Mouse (Mus musculus): ENCODE measurements at regions not wholly inside any gene's neighbourhood (a gene's known extent, or its start where the extent isn't known, plus 50 kb on each side); places are given as distances from the start of the nearest gene placed in this dataset.

DNA sequence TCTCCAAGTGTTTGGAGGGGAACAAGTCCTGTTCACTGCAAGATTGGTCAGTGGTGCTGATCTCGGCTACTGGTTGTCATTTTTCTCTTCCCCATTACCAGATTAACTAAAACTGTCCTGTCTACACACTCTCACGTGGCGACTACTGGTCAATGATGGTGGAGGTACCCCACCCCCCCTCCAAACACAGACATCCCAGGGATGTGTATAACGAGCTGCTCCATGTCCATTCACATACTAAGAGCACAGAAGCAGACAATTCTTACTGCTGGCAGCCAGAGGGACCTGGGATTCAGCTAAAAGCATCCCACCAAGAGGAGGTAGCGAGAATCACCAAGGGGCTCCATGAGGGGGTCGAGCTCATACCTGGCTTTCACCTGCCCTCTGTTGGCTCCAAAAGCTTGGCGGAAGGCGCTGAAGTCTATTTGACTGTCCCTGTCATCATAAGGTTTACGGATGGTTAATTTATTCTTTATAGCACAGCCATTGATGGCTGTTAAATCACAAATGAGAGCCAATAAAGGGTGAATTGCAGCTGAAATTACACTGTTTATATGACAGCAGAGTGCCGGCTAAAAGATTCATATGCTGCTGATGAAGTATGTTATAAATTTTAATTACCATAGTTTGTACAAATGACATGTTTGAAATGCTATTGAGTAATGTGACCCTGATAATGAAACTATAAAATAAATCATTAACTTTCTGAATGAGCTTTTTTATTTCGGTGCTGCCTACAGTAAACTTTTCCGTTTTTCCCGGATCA lies 320.6 kb upstream of the Zfp703 start:
- Histone ChIP-seq H3K4me1 (ENCODE audit: control insufficient read depth, insufficient read depth, low read length) (peaks cover 3% of the 10 kb centered on the region; the same call in 1 of the 2 replicates), H3K4me2 (replicated peaks; ENCODE audit: low read depth, low read length, severe bottlenecking) (no peak overlapping the region), H3K36me3 (ENCODE audit: control insufficient read depth, insufficient read depth, low read length) (no peaks in the 10 kb centered on the region), H3K9ac (ENCODE audit: low read depth, low read length, severe bottlenecking) (no peak overlapping the region), H3K27ac (replicated peaks; ENCODE audit: low read depth, low read length) (no peak overlapping the region), H3K27me3 (ENCODE audit: control insufficient read depth, insufficient read depth, low read length) (peaks cover 17% of the 10 kb centered on the region; the same call in 1 of the 2 replicates), H3K9me3 (ENCODE audit: control insufficient read depth, low read length) (no peaks in the 10 kb centered on the region), H3K4me3 (replicated peaks; ENCODE audit: low read length) (no peak overlapping the region)
- WGBS, result 27% methylated on average over 13 of the region's 13 CpGs
- DNase-seq (ENCODE audit: low spot score) (no peak), ATAC-seq (ENCODE audit: low FRiP score, low read depth) (no peak)
- TF ChIP-seq POLR2A (IDR thresholded peaks at IDR 0.05; ENCODE audit: borderline replicate concordance, extremely low read depth, insufficient read depth, insufficient read length), result no peak

DNA sequence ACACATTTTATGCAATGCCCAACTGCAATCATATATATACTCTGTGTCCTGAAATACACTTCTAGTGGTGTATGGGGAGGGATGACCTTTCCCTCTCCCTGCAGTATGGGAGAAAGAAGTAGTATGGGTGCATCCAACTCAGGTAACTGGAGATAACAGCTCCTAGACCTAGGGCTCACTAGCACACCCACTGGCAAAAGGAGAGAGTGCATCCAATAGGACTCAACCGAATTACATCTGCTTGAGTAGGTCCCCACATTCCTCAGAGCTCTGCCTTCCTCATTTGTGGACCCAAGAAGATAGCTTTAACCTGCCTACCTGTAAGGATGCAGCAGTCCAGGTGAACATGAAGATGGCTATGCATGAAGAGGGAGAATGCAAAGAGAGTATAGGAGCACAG lies 317.7 kb upstream of the Zfp703 start:
- Histone ChIP-seq H3K4me3 (replicated peaks; ENCODE audit: low read length) (no peak overlapping the region), H3K9ac (ENCODE audit: low read depth, low read length, severe bottlenecking) (no peak overlapping the region), H3K36me3 (ENCODE audit: control insufficient read depth, insufficient read depth, low read length) (no peaks in the 10 kb centered on the region), H3K4me2 (replicated peaks; ENCODE audit: low read depth, low read length, severe bottlenecking) (no peak overlapping the region), H3K4me1 (ENCODE audit: control insufficient read depth, insufficient read depth, low read length) (peaks cover 3% of the 10 kb centered on the region; the same call in 1 of the 2 replicates), H3K27ac (replicated peaks; ENCODE audit: low read depth, low read length) (no peak overlapping the region), H3K9me3 (ENCODE audit: control insufficient read depth, low read length) (no peaks in the 10 kb centered on the region), H3K27me3 (ENCODE audit: control insufficient read depth, insufficient read depth, low read length) (peaks cover 21% of the 10 kb centered on the region; the same call in 1 of the 2 replicates)
- ATAC-seq (ENCODE audit: low FRiP score, low read depth) (no peak), DNase-seq (ENCODE audit: low spot score) (no peak)
- WGBS, result 24% methylated on average over 1 of the region's 1 CpGs
- no peak for TF ChIP-seq POLR2A (IDR thresholded peaks at IDR 0.05; ENCODE audit: borderline replicate concordance, extremely low read depth, insufficient read depth, insufficient read length)

DNA sequence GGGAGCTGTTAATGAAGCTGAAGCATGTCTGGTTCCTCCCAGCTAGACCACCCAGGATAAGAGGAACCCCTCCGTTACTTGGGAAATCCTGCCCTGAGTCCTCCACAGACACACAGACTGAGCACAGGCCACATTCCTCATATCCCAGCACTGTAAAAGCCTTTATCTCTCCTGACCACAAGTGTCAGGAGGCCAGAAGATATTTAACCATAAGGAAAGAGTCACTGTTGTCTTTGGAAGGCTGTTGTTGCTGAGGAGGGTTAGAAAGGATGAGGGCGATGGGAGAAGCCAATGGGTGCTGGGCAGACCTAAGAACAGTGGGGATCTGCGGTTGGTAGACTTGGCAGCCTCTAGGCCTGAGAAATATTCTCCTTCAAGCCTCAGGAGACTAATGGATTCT lies 307.6 kb upstream of the Zfp703 start:
- Histone ChIP-seq H3K9me3 (ENCODE audit: control insufficient read depth, low read length) (peaks cover 3% of the 10 kb centered on the region; the same call in 1 of the 2 replicates), H3K27me3 (ENCODE audit: control insufficient read depth, insufficient read depth, low read length) (peaks cover 14% of the 10 kb centered on the region; the same call in 1 of the 2 replicates), H3K4me3 (replicated peaks; ENCODE audit: low read length) (no peak overlapping the region), H3K36me3 (ENCODE audit: control insufficient read depth, insufficient read depth, low read length) (no peaks in the 10 kb centered on the region), H3K27ac (replicated peaks; ENCODE audit: low read depth, low read length) (no peak overlapping the region), H3K4me1 (ENCODE audit: control insufficient read depth, insufficient read depth, low read length) (peaks cover 15% of the 10 kb centered on the region), H3K4me2 (replicated peaks; ENCODE audit: low read depth, low read length, severe bottlenecking) (no peak overlapping the region), H3K9ac (ENCODE audit: low read depth, low read length, severe bottlenecking) (no peak overlapping the region)
- ATAC-seq (ENCODE audit: low FRiP score, low read depth) (peak; percentile 42; the same call in 1 of the 2 replicates), DNase-seq (ENCODE audit: low spot score) (no peak)
- TF ChIP-seq POLR2A (IDR thresholded peaks at IDR 0.05; ENCODE audit: borderline replicate concordance, extremely low read depth, insufficient read depth, insufficient read length), result no peak
- WGBS, result 77% methylated on average over 3 of the region's 3 CpGs

DNA sequence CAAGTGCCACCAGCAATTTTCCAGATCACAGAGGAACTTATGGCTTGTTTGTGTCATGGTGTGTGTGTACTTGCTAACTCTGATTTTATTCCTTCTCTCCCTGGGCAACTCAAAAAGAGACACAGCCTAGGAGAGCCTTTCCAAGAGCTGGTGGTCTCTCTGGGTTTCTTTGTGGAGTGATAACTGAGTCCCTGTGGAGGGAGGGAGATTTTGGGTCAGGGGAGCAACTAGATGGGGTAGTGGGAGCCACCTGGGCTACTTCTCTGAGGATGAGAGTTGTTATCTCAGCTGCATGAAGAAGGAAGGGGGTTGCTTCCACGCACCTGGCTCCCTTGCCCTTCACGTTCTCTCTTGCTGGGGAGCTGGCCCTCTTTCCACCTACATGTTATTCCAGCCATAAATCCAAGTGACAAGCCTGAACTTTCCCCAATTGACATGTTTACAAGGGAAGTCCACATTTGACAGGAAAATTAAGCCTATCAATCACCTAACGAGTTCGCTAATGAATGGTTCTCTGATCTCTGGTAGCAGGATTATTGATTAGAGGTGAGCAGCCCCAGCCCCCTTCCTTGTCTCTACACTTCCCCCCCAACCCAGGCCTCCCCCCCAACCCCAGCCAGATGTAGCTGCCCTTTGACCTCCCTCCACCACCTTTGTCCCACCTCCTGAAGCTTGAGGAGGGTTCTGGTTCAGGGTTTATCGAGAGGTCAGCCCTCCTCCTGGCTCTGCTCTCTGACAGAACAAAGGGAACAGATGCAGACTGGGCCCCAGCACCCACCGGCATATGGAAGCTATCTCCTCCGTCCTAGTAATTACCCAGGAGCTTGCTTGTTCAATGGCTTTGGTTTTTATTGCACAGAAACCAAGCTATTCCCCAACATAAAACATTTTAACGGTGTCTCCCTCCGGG lies 304.4 kb upstream of the Zfp703 start:
- H3K27me3 ChIP-seq (ENCODE audit: control insufficient read depth, insufficient read depth, low read length), result no peaks in the 10 kb centered on the region
- no peak overlapping the region for H3K27ac ChIP-seq (replicated peaks; ENCODE audit: low read depth, low read length)
- no peak overlapping the region for H3K4me3 ChIP-seq (replicated peaks; ENCODE audit: low read length)
- WGBS, result 5% methylated on average over 9 of the region's 9 CpGs
- no peak for TF ChIP-seq POLR2A (IDR thresholded peaks at IDR 0.05; ENCODE audit: borderline replicate concordance, extremely low read depth, insufficient read depth, insufficient read length)
- peak; percentile 71 for ATAC-seq (ENCODE audit: low FRiP score, low read depth)
- no peak overlapping the region for H3K9ac ChIP-seq (ENCODE audit: low read depth, low read length, severe bottlenecking)
- H3K9me3 ChIP-seq (ENCODE audit: control insufficient read depth, low read length), result peaks cover 3% of the 10 kb centered on the region; the same call in 1 of the 2 replicates
- 0 out of 2 replicates have a peak overlapping the region, but pooled peaks have one; percentile 5 for H3K4me2 ChIP-seq (replicated peaks; ENCODE audit: low read depth, low read length, severe bottlenecking)
- no peaks in the 10 kb centered on the region for H3K36me3 ChIP-seq (ENCODE audit: control insufficient read depth, insufficient read depth, low read length)
- DNase-seq (ENCODE audit: low spot score), result peak; percentile 68
- H3K4me1 ChIP-seq (ENCODE audit: control insufficient read depth, insufficient read depth, low read length), result peaks cover 19% of the 10 kb centered on the region

DNA sequence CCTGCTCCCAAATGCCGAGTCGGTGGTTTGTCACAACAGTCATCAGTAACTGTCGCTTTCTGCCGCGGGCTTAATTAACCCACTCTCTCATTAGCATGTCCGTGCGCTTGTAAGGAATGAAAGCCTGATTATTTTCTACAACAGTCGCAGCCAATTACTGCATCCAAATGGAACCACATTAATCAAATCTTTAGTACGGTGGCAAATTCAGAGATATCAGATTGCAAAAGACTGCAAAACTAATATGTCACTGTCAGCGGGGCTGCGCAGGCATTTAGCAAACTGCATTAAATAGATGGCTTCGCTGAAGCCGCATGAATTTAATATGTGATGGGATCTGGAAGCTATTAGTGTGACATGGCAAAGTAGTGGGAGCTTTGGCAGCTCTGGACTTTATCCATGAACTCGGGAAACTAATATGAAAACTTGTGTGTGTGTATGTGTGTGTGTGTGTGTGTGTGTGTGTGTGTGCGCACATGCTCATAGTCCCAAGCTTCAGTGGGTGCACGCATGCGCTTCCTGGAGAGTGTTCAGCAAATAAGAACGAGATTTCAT lies 299.5 kb upstream of the Zfp703 start:
- Histone ChIP-seq H3K27ac (replicated peaks; ENCODE audit: low read depth, low read length) (no peak overlapping the region), H3K4me1 (ENCODE audit: control insufficient read depth, insufficient read depth, low read length) (peaks cover 20% of the 10 kb centered on the region), H3K27me3 (ENCODE audit: control insufficient read depth, insufficient read depth, low read length) (0 out of 2 replicates have a peak, but pooled peaks cover 5% of the 10 kb centered on the region), H3K9me3 (ENCODE audit: control insufficient read depth, low read length) (no peaks in the 10 kb centered on the region), H3K9ac (ENCODE audit: low read depth, low read length, severe bottlenecking) (no peak overlapping the region), H3K4me3 (replicated peaks; ENCODE audit: low read length) (no peak overlapping the region), H3K4me2 (replicated peaks; ENCODE audit: low read depth, low read length, severe bottlenecking) (peak overlapping the region; percentile 28), H3K36me3 (ENCODE audit: control insufficient read depth, insufficient read depth, low read length) (no peaks in the 10 kb centered on the region)
- 0 out of 2 replicates have a peak, but pooled peaks have one; percentile 16 for ATAC-seq (ENCODE audit: low FRiP score, low read depth)
- TF ChIP-seq POLR2A (IDR thresholded peaks at IDR 0.05; ENCODE audit: borderline replicate concordance, extremely low read depth, insufficient read depth, insufficient read length), result no peak
- peak; percentile 77 for DNase-seq (ENCODE audit: low spot score)
- 13% methylated on average over 18 of the region's 18 CpGs for WGBS
